Mouse (Mus musculus) thymus, postnatal 0 days (tissue): ENCODE results near the gene Rps6kc1. TPM values are rescaled to one million over a fixed set of nuclear protein-coding genes. Genes with fewer than 3 reads are reported as not detected.

Experiments
- DNase-seq: peaks from one replicate; pipeline ENCODE4 v3.0.0-alpha.2; 2015; ENCODE audit warnings: low spot score
- polyA plus RNA-seq: library from polyadenylated mRNA; unstranded; fragments of >200 nt; fragmentation: Nextera tagmentation; extraction: Ambion mirVana; gene quantifications from 2 replicates; pipeline ENCODE4 v1.2.1, GENCODE M21; 2015

Rps6kc1 gene
- polyA plus RNA-seq, 1 experiment from 2014 or later, result 7.3 TPM

GRCm38 (mm10) chr1:190836046-190836445 lies 75.5 kb downstream of the Rps6kc1 start:
- DNase-seq, result no peak

- DNase-seq, result no peak
Observed at GRCm38 (mm10) chr1:190834201-190834907, 77.2 kb downstream of the Rps6kc1 start.

GRCm38 (mm10) chr1:190832965-190833630 lies 78.5 kb downstream of the Rps6kc1 start:
- DNase-seq, result no peak

GRCm38 (mm10) chr1:190831839-190832497 lies 79.6 kb downstream of the Rps6kc1 start:
- DNase-seq, result peak; percentile 61

- DNase-seq, result no peak
Observed at GRCm38 (mm10) chr1:190826486-190827034, 85.0 kb downstream of the Rps6kc1 start.

- no peak for DNase-seq
Observed at GRCm38 (mm10) chr1:190823745-190824144, 87.8 kb downstream of the Rps6kc1 start.

GRCm38 (mm10) chr1:190816141-190816540 lies 95.4 kb downstream of the Rps6kc1 start:
- DNase-seq, result no peak

- DNase-seq, result no peak
Observed at GRCm38 (mm10) chr1:190810408-190810807, 101.2 kb downstream of the Rps6kc1 start.

- no peak for DNase-seq
Observed at GRCm38 (mm10) chr1:190808766-190809221, 102.8 kb downstream of the Rps6kc1 start.

- no peak for DNase-seq
Observed at GRCm38 (mm10) chr1:190806817-190807216, 104.8 kb downstream of the Rps6kc1 start.

GRCm38 (mm10) chr1:190798668-190799067 lies 112.9 kb downstream of the Rps6kc1 start:
- DNase-seq, result no peak

GRCm38 (mm10) chr1:190797483-190798058 lies 114.0 kb downstream of the Rps6kc1 start:
- DNase-seq, result no peak

- DNase-seq, result peak; percentile 17
Observed at GRCm38 (mm10) chr1:190796745-190797482, 114.7 kb downstream of the Rps6kc1 start.

GRCm38 (mm10) chr1:190791638-190792037 lies 119.9 kb downstream of the Rps6kc1 start:
- no peak for DNase-seq

- no peak for DNase-seq
Observed at GRCm38 (mm10) chr1:190790720-190791119, 120.8 kb downstream of the Rps6kc1 start.

- DNase-seq, result no peak
Observed at GRCm38 (mm10) chr1:190777660-190778059, 133.9 kb downstream of the Rps6kc1 start.

- DNase-seq, result no peak
Observed at GRCm38 (mm10) chr1:190776260-190776659, 135.3 kb downstream of the Rps6kc1 start.

- DNase-seq, result no peak
Observed at GRCm38 (mm10) chr1:190772088-190772885, 139.3 kb downstream of the Rps6kc1 start.

- no peak for DNase-seq
Observed at GRCm38 (mm10) chr1:190769748-190770147, 141.8 kb downstream of the Rps6kc1 start.

GRCm38 (mm10) chr1:190768307-190768706 lies 143.3 kb downstream of the Rps6kc1 start:
- DNase-seq, result no peak
